Mouse (Mus musculus) liver, adult 2 months (tissue): ENCODE measurements at regions not wholly inside any gene's neighbourhood (a gene's known extent, or its start where the extent isn't known, plus 50 kb on each side); places are given as distances from the start of the nearest gene placed in this dataset.

Source experiments
- CTCF ChIP-seq: fragments of 200-500 bp; IDR thresholded peaks from 2 replicates; pipeline ENCODE4 v1.5.1; 2011; ENCODE audit warnings: low read depth, low read length, control low read depth
- POLR2A ChIP-seq: fragments of 200-500 bp; IDR thresholded peaks from 2 replicates; pipeline ENCODE4 v1.6.1; 2011; ENCODE audit warnings: low read length, control low read depth; ENCODE audit not compliant: insufficient read depth; ENCODE audit errors: extremely low read depth

DNA sequence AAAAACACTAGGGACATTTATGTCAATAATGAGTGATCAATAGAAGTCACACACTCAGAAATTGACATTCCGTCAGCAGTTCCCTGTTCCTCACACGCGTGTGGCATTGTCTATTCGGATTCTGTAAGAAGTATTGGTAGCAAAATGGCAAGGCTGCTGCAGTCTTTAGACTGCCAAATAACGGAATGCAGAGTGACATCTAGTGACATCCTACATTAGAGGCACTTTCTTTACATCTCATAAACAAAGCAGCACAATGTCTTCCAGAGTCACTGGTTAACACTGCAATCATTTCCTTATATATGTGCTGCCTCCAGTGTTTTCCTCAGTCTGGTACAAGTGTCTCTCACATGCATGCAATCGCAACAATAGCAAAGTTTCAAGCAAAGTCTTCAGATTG lies 342.9 kb downstream of the Rpl36a-ps1 start:
- TF ChIP-seq CTCF: no peak
- no peak for TF ChIP-seq POLR2A
